Mouse (Mus musculus) embryonic facial prominence, embryonic 15.5 days (tissue): ENCODE results near the gene Folr2. TPM values are rescaled to one million over a fixed set of nuclear protein-coding genes. Genes with fewer than 3 reads are reported as not detected.

Experiments
- ATAC-seq: fragments of 200-750 bp; cut with Nextera tagmentation; 2 replicates; pipeline ENCODE4 v1.8.0; 2017; ENCODE audit warnings: low read depth, moderate TSS enrichment; ENCODE audit not compliant: insufficient number of reproducible peaks, low FRiP score, low TSS enrichment
- H3K27ac ChIP-seq: fragments of 300-500 bp; sonication (generic); replicated peaks from 2 replicates; pipeline ENCODE4 v1.5.1; 2015; ENCODE audit warnings: mild to moderate bottlenecking, inconsistent platforms
- H3K27me3 ChIP-seq: fragments of 300-500 bp; sonication (generic); 2 replicates; pipeline ENCODE4 v1.6.1; 2015; ENCODE audit warnings: inconsistent platforms
- H3K36me3 ChIP-seq: fragments of 300-500 bp; sonication (generic); 2 replicates; pipeline ENCODE4 v1.6.1; 2015; ENCODE audit warnings: mild to moderate bottlenecking, inconsistent platforms
- H3K4me1 ChIP-seq: fragments of 300-500 bp; sonication (generic); 2 replicates; pipeline ENCODE4 v1.6.1; 2015; ENCODE audit warnings: inconsistent platforms
- H3K4me2 ChIP-seq: fragments of 300-500 bp; sonication (generic); replicated peaks from 2 replicates; pipeline ENCODE4 v1.6.1; 2015; ENCODE audit warnings: mild to moderate bottlenecking, inconsistent platforms
- H3K4me3 ChIP-seq: fragments of 300-500 bp; sonication (generic); replicated peaks from 2 replicates; pipeline ENCODE4 v1.5.1; 2015; ENCODE audit warnings: mild to moderate bottlenecking, inconsistent platforms
- H3K9ac ChIP-seq: fragments of 300-500 bp; sonication (generic); 2 replicates; pipeline ENCODE4 v1.6.1; 2015; ENCODE audit warnings: inconsistent platforms
- H3K9me3 ChIP-seq: fragments of 300-500 bp; sonication (generic); replicated peaks from 2 replicates; pipeline ENCODE4 v1.6.1; 2016; ENCODE audit warnings: inconsistent platforms
- WGBS: fragments of 180-500 bp; shearing (Covaris S2); methylation state at CpG from one replicate; pipeline ENCODE4 v1.1.7; 2015; 5-methylcytosine and 5-hydroxymethylcytosine counted together
- polyA plus RNA-seq: library from polyadenylated mRNA; unstranded; fragments of >200 nt; fragmentation: Nextera tagmentation; extraction: Ambion mirVana; gene quantifications from 2 replicates; pipeline ENCODE4 v1.2.1, GENCODE M21; 2015

Folr2 gene
- polyA plus RNA-seq, 1 experiment from 2014 or later, result 4.2 TPM

GRCm38 (mm10) chr7:101836271-101837153 is 20.5 kb downstream of the Folr2 start:
- no peaks in the 10 kb centered on the region for H3K9me3 ChIP-seq
- H3K36me3 ChIP-seq, result peaks cover 22% of the 10 kb centered on the region
- peak overlapping the region; percentile 88 for H3K9ac ChIP-seq
- peak; percentile 58 for ATAC-seq
- peak overlapping the region; percentile 80 for H3K4me2 ChIP-seq
- under 1% methylated on average over 62 of the region's 63 CpGs for WGBS
- peaks cover 44% of the 10 kb centered on the region for H3K4me1 ChIP-seq
- H3K4me3 ChIP-seq, result peak overlapping the region; percentile 71
- no peaks in the 10 kb centered on the region for H3K27me3 ChIP-seq
- H3K27ac ChIP-seq, result peak overlapping the region; percentile 95

DNA sequence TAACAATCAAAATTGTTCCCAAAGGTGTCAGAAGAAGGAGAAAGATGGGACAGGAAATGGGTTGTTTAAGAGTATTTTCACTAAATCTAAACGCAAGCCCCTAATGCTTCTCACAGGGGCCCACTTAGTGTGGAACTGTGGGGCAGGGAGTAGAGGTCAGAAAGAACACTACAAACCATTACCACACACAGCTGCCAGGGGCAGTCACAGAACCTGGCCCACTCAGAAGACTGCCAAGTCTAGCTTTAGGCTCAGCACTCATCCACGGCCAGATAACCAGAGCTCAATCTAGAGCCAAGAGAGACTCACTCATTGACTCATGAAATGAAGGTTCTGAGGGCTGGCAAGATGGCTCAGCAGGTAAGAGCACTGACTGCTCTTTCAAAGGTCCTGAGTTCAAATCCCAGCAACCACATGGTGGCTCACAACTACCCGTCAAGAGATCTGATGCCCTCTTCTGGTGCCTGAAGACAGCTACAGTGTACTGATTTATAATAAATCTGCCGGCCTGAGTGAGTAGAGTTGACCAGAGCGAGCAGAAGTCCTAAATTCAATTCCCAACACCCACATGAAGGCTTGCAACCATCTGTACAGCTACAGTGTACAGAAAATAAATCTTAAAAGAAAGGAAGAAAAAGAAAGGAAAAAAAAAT is 21.4 kb downstream of the Folr2 start:
- ATAC-seq, result no peak
- 34% methylated on average over 5 of the region's 5 CpGs for WGBS
- Histone ChIP-seq H3K27me3 (no peaks in the 10 kb centered on the region), H3K36me3 (peaks cover 31% of the 10 kb centered on the region), H3K4me2 (peak overlapping the region; percentile 80), H3K4me1 (peaks cover 44% of the 10 kb centered on the region), H3K9me3 (no peaks in the 10 kb centered on the region), H3K4me3 (peak overlapping the region; percentile 71), H3K27ac (peak overlapping the region; percentile 95), H3K9ac (peak overlapping the region; percentile 88; the same call in 1 of the 2 replicates)

GRCm38 (mm10) chr7:101834903-101835302 is 22.1 kb downstream of the Folr2 start:
- no peaks in the 10 kb centered on the region for H3K9me3 ChIP-seq
- ATAC-seq, result no peak
- no peaks in the 10 kb centered on the region for H3K27me3 ChIP-seq
- H3K27ac ChIP-seq, result peak overlapping the region; percentile 95
- H3K36me3 ChIP-seq, result peaks cover 38% of the 10 kb centered on the region
- peak overlapping the region; percentile 71 for H3K4me3 ChIP-seq
- H3K9ac ChIP-seq, result no peak overlapping the region
- 65% methylated on average over 3 of the region's 3 CpGs for WGBS
- peaks cover 44% of the 10 kb centered on the region for H3K4me1 ChIP-seq
- peak overlapping the region; percentile 80 for H3K4me2 ChIP-seq

- Histone ChIP-seq H3K9ac (no peak overlapping the region), H3K4me1 (peaks cover 43% of the 10 kb centered on the region), H3K4me3 (no peak overlapping the region), H3K27me3 (no peaks in the 10 kb centered on the region), H3K27ac (peak overlapping the region; percentile 95; the same call in 1 of the 2 replicates), H3K4me2 (0 out of 2 replicates have a peak overlapping the region, but pooled peaks have one; percentile 80), H3K36me3 (peaks cover 46% of the 10 kb centered on the region), H3K9me3 (no peaks in the 10 kb centered on the region)
- 47% methylated on average over 3 of the region's 3 CpGs for WGBS
- peak; percentile 4; the same call in 1 of the 2 replicates for ATAC-seq
Measured at GRCm38 (mm10) chr7:101833916-101834584, 22.9 kb downstream of the Folr2 start.

DNA sequence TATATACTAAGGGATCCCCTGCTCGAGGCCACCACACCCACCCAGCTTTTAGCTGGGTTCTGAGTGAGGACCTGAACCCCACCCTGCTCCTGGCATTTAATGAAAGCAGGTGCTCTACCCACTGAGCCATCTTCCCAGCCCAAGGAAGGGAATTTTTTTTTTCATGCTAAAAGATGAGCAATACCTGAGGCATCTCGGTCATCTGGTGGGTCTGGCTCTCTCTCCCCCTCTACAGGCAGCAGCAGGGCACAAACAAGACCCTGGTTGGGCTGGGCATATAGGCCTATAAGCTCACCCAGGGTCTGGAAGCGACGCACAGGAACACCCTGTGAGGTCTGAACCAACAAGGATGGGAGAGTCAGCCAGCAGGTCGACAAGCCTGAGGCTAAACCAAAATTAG is 23.6 kb downstream of the Folr2 start:
- Histone ChIP-seq H3K4me2 (no peak overlapping the region), H3K27me3 (no peaks in the 10 kb centered on the region), H3K9me3 (no peaks in the 10 kb centered on the region), H3K4me1 (peaks cover 37% of the 10 kb centered on the region), H3K27ac (peak overlapping the region; percentile 95; the same call in 1 of the 2 replicates), H3K9ac (no peak overlapping the region), H3K36me3 (peaks cover 53% of the 10 kb centered on the region), H3K4me3 (no peak overlapping the region)
- no peak for ATAC-seq
- 64% methylated on average over 5 of the region's 5 CpGs for WGBS

DNA sequence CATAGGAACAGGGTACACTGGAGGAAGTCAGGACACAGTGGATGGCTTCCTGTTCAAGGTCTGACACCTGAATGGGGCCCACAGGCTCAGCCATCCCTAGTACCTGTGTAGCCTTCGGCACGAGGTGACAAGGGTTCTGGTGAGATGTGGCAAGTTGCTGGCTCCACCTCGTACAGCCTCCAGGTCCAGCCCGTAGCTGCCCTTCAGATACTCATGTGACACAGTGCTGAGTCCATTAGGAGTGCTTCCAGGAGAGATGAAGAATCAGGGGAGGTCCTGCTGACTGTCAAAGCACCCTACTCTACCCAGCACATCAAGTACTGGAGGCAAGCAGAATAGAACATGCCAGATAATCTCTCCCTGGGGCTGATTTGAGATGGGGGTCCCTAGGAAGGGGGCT is 24.6 kb downstream of the Folr2 start:
- Histone ChIP-seq H3K4me3 (no peak overlapping the region), H3K36me3 (peaks cover 63% of the 10 kb centered on the region), H3K9me3 (no peaks in the 10 kb centered on the region), H3K27me3 (no peaks in the 10 kb centered on the region), H3K4me1 (peaks cover 37% of the 10 kb centered on the region), H3K27ac (no peak overlapping the region), H3K9ac (no peak overlapping the region), H3K4me2 (no peak overlapping the region)
- ATAC-seq, result no peak
- WGBS, result 86% methylated on average over 4 of the region's 4 CpGs

DNA sequence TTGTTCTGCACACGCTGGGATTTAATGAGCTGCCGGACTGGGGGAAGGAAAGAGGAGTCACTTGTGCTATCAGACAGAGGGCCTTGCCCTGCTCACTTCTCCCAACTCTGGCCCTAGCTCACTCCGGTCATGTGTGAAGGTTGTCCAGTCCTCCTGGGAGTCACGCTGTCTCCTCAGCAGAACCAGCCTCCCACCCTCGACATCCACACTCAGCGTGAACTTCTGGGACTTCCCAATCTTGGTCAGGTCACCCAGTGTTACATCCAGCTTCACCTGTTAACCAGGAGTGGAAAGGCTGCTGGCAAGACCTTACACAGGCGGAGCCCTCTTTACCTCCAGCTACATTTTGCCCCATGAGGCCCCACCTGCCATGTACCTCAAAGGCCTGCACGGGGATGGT is 25.6 kb downstream of the Folr2 start:
- H3K36me3 ChIP-seq, result peaks cover 72% of the 10 kb centered on the region
- 94% methylated on average over 8 of the region's 8 CpGs for WGBS

DNA sequence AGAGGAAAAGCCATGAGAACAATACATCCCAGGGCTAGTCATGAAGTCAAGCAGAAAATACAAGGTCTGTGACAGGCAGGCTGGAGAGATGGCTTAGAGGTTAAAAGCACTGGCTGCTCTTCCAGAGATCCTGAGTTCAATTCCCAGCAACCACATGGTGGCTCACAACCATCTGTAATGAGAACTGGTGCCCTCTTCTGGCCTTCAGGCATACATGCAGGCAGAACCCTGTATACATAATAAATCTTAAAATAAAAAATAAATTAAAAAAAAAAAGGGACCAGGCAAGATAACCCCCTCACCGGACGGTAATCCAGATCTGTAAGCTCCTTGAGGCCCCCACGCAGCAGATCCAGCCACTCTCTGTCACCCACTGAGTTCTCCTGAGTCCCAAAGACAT is 26.6 kb downstream of the Folr2 start:
- no peaks in the 10 kb centered on the region for H3K9me3 ChIP-seq
- H3K4me1 ChIP-seq, result peaks cover 26% of the 10 kb centered on the region
- H3K36me3 ChIP-seq, result peaks cover 82% of the 10 kb centered on the region
- ATAC-seq, result no peak
- H3K4me3 ChIP-seq, result no peak overlapping the region
- no peak overlapping the region for H3K27ac ChIP-seq
- H3K4me2 ChIP-seq, result no peak overlapping the region
- H3K9ac ChIP-seq, result no peak overlapping the region
- H3K27me3 ChIP-seq, result no peaks in the 10 kb centered on the region
- 95% methylated on average over 3 of the region's 3 CpGs for WGBS

More for the DNA sequence above, 25.6 kb downstream of the Folr2 start:
- ATAC-seq, result no peak
- no peak overlapping the region for H3K4me3 ChIP-seq
- no peak overlapping the region for H3K9ac ChIP-seq
- no peak overlapping the region for H3K27ac ChIP-seq
- no peaks in the 10 kb centered on the region for H3K9me3 ChIP-seq
- H3K27me3 ChIP-seq, result no peaks in the 10 kb centered on the region
- no peak overlapping the region for H3K4me2 ChIP-seq
- H3K4me1 ChIP-seq, result peaks cover 36% of the 10 kb centered on the region

GRCm38 (mm10) chr7:101823758-101824630 is 33.0 kb downstream of the Folr2 start:
- Histone ChIP-seq H3K27ac (no peak overlapping the region), H3K4me2 (no peak overlapping the region), H3K9ac (no peak overlapping the region), H3K4me1 (peaks cover 19% of the 10 kb centered on the region), H3K27me3 (peaks cover 49% of the 10 kb centered on the region), H3K36me3 (peaks cover 49% of the 10 kb centered on the region), H3K9me3 (no peaks in the 10 kb centered on the region), H3K4me3 (no peak overlapping the region)
- peak; percentile 12; the same call in 1 of the 2 replicates for ATAC-seq
- 80% methylated on average over 18 of the region's 18 CpGs for WGBS

DNA sequence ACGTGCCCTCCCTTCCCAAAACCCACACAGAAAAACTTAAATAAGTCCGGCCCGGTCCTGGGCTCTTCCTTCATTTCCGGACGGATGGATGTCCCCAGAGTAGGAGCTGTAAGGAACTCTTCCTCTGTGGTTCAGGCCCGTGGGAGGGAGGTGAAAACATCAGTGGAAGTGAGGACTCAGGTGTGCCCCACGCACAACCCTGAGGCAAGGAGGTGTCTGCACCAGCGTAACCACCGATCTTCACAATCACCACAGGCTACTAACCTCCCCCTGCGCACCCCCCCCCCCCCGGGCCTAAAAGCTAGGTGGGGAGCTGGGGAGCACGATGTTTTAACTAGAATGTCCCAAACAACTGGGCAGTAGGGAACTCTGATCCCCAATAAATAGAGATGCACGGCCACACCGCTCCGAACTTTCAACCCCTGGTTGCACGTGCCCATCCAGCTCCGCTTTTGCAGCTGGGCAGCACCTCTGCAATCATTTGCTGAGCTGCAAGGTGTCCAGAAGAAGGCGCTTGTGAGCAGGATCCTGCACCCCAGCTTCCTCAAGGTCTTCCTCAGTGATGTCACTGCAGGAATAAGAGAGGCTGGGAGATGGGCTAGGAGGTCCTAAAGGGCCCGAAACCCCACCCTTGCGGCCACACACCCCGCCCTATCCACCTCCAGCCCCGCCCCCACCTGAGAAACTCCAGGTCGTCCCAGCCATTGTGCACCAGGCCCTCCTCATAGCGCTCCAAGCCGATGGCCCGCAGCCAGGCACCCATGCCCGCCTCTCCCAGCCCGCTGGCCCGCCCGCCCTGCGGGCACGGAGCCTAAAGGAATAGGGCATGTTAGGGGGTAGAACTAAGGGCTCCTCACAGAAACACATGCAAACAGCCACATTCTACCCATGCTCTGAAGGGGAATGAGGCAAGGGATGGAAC is 33.9 kb downstream of the Folr2 start:
- Histone ChIP-seq H3K4me1 (peaks cover 25% of the 10 kb centered on the region), H3K27me3 (peaks cover 58% of the 10 kb centered on the region), H3K4me2 (no peak overlapping the region), H3K4me3 (no peak overlapping the region), H3K9ac (no peak overlapping the region), H3K36me3 (peaks cover 40% of the 10 kb centered on the region), H3K9me3 (no peaks in the 10 kb centered on the region), H3K27ac (no peak overlapping the region)
- 37% methylated on average over 32 of the region's 32 CpGs for WGBS
- ATAC-seq, result peak; percentile 27
